Mouse (Mus musculus): ENCODE measurements around the gene Tex14. TPM values are rescaled to one million over a fixed set of nuclear protein-coding genes. Genes with fewer than 3 reads are reported as not detected.
"Not testable (repeated sequence)": the region's sequence is repeated elsewhere in the genome, so short reads cannot be mapped to it uniquely, and the experiment has no call there.

Gene Tex14
- polyA plus RNA-seq, 1 experiment from 2014 or later: 0.65 TPM

DNA sequence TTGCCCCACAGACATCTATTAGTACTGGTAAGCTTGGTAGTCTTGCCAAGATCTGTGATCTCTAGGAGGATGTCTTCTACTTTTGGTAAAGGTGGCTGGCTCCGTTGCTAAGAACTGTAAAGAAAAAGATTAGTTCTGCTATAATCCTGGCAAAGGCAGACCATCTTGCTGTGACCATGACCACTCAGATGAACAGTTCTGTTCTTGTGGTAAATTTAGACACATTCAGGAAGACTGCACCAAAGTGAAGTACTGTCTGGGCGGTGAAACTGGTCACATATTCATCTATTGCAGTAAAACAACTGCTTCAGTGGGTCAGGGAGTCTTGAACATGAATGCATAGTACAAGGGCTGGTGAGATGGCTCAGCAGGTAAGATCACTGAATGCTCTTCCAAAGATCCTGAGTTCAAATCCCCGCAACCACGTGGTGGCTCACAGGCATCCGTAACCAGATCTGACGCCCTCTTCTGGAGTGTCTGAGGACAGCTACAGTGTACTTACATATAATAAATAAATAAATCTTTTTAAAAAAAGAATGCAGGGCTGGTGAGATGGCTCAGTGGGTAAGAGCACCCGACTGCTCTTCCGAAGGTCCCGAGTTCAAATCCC is 63.9 kb downstream of the Tex14 start:
- H3K4me3 ChIP-seq (replicated peaks): no peak overlapping the region
- peak overlapping the region; percentile 40; the same call in 1 of the 2 replicates for H3K4me2 ChIP-seq
- no peaks in the 10 kb centered on the region for H3K36me3 ChIP-seq
- no peak overlapping the region for H3K9ac ChIP-seq
- WGBS: 78% methylated on average over 9 of the region's 9 CpGs
- 0 out of 2 replicates have a peak overlapping the region, but pooled peaks have one; percentile 43 for H3K27ac ChIP-seq
- H3K27me3 ChIP-seq: no peaks in the 10 kb centered on the region
- H3K9me3 ChIP-seq (replicated peaks): no peaks in the 10 kb centered on the region
- peaks cover 19% of the 10 kb centered on the region for H3K4me1 ChIP-seq
- no peak for ATAC-seq (replicated peaks; ENCODE audit: low FRiP score)

DNA sequence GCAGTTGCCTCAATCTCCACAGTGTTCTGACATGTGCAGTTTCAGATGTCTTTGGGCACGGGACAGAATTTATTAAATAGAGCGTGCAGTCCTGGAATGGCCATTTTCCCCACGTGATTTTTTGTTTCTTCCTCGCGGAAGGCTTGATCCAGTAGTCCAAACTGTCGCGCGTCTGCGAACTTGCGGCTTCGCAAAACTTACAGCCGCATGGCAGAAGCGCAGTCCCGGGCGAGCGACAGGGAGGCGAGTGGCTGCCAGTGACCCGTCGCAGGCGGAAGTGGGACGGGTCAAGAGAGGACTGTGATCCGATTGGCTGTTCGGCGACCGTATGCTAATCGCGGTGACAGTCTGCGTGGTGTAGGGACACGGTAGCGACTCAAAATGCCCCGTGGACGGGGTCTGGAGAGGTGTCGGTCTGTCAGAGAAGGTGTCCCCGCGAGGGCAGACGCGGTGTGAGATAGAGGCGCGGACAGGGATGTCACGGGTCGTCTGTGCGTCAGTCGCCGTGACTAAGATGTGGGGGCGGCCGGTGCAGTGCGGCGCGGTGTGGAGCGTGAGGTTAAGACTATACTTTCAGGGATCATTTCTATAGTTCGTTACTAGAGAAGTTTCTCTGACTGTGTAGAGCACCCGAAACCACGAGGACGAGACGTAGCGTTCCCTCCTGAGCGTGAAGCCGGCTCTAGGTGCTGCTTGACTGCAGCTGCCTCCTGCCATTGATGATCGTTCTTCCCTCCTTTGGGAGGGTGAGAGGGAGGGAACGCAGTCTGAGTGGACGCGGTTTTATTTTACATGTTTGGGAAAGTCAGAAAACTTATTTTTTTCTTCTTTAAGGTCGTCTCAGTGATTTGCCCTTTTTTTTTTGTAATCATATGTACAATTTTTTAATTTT is 66.2 kb downstream of the Tex14 start:
- not testable (repeated sequence) for H3K27me3 ChIP-seq; H3K36me3 ChIP-seq; H3K9me3 ChIP-seq (replicated peaks)
- under 1% methylated on average over 32 of the region's 63 CpGs for WGBS
- Histone ChIP-seq H3K4me3 (replicated peaks) (peak overlapping the region; percentile 40), H3K27ac (peak overlapping the region; percentile 61; the same call in 1 of the 2 replicates), H3K4me2 (peak overlapping the region; percentile 69), H3K9ac (peak overlapping the region; percentile 37), H3K4me1 (peaks cover 19% of the 10 kb centered on the region)
- peak; percentile 99 for ATAC-seq (replicated peaks; ENCODE audit: low FRiP score)

DNA sequence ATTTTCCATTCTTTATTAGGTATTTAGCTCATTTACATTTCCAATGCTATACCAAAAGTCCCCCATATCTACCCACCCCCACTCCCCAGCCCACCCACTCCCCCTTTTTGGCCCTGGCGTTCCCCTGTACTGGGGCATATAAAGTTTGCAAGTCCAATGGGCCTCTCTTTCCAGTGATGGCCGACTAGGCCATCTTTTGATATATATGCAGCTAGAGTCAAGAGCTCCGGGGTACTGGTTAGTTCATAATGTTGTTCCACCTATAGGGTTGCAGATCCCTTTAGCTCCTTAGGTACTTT is 66.8 kb downstream of the Tex14 start:
- not testable (repeated sequence) for H3K36me3 ChIP-seq; H3K9ac ChIP-seq; H3K9me3 ChIP-seq (replicated peaks); H3K4me2 ChIP-seq; H3K27ac ChIP-seq; H3K4me3 ChIP-seq (replicated peaks); H3K27me3 ChIP-seq
- 0% methylated on average over 2 of the region's 3 CpGs for WGBS
- peaks cover 19% of the 10 kb centered on the region for H3K4me1 ChIP-seq
- ATAC-seq (replicated peaks; ENCODE audit: low FRiP score): peak; percentile 26; the same call in 1 of the 2 replicates

DNA sequence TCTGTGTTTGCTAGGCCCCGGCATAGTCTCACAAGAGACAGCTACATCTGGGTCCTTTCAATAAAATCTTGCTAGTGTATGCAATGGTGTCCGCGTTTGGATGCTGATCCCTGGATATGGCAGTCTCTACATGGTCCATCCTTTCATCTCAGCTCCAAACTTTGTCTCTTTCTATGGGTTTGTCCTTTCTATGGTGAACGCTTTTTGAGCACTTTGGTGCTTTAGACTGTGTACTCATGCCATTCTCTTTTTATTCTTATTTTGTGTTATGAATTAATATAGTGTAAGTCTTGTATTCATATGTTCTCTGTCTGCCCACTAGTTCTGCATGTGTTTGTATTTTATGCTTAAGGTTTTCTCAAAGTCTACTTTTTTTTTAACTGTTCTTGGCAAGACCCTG is 67.2 kb downstream of the Tex14 start:
- H3K27me3 ChIP-seq; H3K36me3 ChIP-seq; H3K9me3 ChIP-seq (replicated peaks); H3K4me3 ChIP-seq (replicated peaks); ATAC-seq (replicated peaks; ENCODE audit: low FRiP score); H3K4me2 ChIP-seq; H3K9ac ChIP-seq: not testable (repeated sequence)
- 20% methylated on average over 4 of the region's 4 CpGs for WGBS
- Histone ChIP-seq H3K4me1 (peaks cover 19% of the 10 kb centered on the region), H3K27ac (0 out of 2 replicates have a peak overlapping the region, but pooled peaks have one; percentile 27)

DNA sequence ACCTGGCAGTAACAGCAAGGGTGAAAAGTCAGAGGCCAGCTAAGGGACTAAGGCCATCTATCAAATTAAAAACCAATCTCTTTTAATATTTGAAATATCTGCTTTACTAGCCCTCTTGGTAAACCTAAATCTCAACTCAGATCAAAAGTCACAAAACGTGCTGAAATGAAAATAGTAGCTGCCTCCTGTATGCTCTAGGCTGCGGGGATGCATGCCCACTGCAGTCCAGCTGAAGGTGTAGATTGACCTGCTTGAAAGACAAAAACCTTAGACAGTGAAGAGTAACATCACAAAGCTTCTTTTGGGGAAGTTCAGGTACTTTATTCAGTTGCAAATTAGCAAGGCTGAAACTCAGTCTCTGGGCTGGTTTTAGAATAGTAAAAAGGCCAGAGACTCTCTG is 74.3 kb downstream of the Tex14 start:
- H3K36me3 ChIP-seq; H3K4me3 ChIP-seq (replicated peaks); ATAC-seq (replicated peaks; ENCODE audit: low FRiP score); H3K4me1 ChIP-seq; H3K9me3 ChIP-seq (replicated peaks); H3K27me3 ChIP-seq; H3K9ac ChIP-seq; H3K4me2 ChIP-seq; H3K27ac ChIP-seq: not testable (repeated sequence)
- WGBS: 77% methylated on average over 2 of the region's 2 CpGs

DNA sequence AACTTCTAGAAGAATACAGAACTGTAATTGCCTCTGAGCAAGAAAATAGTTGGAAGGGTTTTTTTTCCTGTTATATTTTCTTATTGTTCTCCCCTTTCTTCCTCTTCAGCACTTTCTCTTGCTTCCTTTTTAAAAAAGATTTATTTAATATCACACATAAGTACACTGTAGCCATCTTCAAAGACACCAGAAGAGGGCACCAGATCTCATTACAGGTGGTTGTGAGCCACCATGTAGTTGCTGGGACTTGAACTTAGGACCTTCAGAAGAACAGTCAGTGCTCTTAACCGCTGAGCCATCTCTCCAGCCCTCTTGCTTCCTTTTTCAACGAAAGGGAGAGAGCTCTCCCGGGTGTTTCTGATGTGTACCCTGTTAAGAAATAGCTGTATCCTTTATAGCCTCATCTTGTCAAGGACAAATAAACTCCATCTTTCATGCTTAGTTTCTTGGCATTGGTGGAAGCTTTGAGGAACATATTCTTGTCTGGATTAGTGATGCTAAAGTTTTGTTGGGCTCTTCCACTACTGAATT is 79.0 kb downstream of the Tex14 start:
- H3K36me3 ChIP-seq: no peaks in the 10 kb centered on the region
- H3K9me3 ChIP-seq (replicated peaks): no peaks in the 10 kb centered on the region
- 73% methylated on average over 3 of the region's 3 CpGs for WGBS
- no peak for ATAC-seq (replicated peaks; ENCODE audit: low FRiP score)
- no peak overlapping the region for H3K27ac ChIP-seq
- 0 out of 2 replicates have a peak, but pooled peaks cover 3% of the 10 kb centered on the region for H3K4me1 ChIP-seq
- H3K27me3 ChIP-seq: no peaks in the 10 kb centered on the region
- H3K9ac ChIP-seq: no peak overlapping the region
- no peak overlapping the region for H3K4me3 ChIP-seq (replicated peaks)
- no peak overlapping the region for H3K4me2 ChIP-seq

DNA sequence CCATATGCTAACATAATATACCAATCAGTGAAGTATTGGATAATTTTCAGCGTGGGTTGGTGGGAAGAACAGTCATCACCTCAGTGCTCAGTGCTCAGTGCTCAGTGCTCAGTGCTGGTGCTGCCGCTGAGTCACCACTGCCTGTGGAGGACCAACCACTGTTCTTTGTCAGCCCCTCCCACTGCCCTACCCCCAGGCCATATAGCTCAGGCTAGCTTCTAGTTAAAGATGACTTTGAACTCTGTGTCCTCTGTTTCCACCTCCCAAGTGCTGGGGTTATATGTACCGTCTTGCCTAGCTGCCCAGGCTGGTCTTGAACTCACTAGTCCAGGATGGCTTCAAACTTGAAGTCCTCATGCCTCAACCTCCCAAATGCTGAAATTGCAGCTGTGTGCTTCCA is 84.1 kb downstream of the Tex14 start:
- 84% methylated on average over 3 of the region's 3 CpGs for WGBS
- no peak overlapping the region for H3K27ac ChIP-seq
- no peak for ATAC-seq (replicated peaks; ENCODE audit: low FRiP score)

DNA sequence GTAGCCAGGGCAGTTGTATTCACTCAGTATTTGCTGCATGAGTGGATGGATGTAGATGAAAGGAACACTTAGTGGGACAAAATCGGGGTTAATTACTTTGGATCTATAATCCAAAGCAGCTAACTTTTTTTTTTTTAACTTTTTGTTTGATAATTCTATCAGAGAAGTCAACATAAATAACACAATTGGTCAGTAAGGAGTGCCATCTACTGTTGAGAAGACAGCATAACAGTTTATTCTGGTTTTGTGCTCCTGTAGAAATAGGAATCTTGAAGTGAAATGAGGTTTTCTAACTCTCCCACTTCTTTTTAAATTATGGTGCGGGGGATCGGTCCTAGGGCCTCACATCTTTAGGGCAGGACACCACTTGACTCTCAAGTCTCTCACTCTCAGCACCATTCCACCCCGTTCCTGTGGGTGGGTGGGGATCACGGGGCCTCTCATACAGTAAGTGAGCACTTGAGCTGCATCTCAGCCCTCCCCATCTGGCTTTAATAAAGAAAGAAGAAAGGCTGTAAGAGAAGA is 99.9 kb downstream of the Tex14 start:
- Histone ChIP-seq H3K27ac (no peak overlapping the region), H3K4me2 (no peak overlapping the region), H3K9me3 (replicated peaks) (no peaks in the 10 kb centered on the region), H3K36me3 (no peaks in the 10 kb centered on the region), H3K4me1 (no peaks in the 10 kb centered on the region), H3K27me3 (no peaks in the 10 kb centered on the region), H3K9ac (no peak overlapping the region), H3K4me3 (replicated peaks) (no peak overlapping the region)
- ATAC-seq (replicated peaks; ENCODE audit: low FRiP score): no peak
- 58% methylated on average over 5 of the region's 5 CpGs for WGBS

More for the DNA sequence above, 84.1 kb downstream of the Tex14 start:
- H3K9me3 ChIP-seq (replicated peaks): no peaks in the 10 kb centered on the region
- H3K36me3 ChIP-seq: no peaks in the 10 kb centered on the region
- H3K4me2 ChIP-seq: no peak overlapping the region
- no peak overlapping the region for H3K4me3 ChIP-seq (replicated peaks)
- H3K27me3 ChIP-seq: no peaks in the 10 kb centered on the region
- H3K4me1 ChIP-seq: 0 out of 2 replicates have a peak, but pooled peaks cover 6% of the 10 kb centered on the region
- H3K9ac ChIP-seq: no peak overlapping the region

DNA sequence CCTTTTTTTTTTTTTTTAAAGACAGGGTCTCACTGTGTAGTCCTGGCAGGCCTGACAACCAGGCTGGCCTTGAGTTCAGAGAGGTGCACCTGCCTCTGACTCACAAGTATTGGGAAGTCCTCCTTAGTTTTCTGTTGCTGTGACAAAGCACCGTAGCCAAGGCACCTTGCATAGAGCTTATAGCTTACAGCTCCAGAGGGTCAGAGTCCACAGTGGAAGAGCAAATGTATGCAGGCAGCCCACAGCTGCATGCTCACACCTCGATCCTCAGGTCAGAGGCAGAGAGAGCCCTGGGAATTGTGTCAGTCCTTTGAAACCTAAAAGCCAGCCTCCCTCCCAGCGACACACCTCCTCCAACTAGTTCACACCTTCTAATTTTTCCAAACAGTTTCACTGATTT is 101.6 kb downstream of the Tex14 start:
- no peak overlapping the region for H3K4me2 ChIP-seq
- H3K27me3 ChIP-seq: no peaks in the 10 kb centered on the region
- H3K4me3 ChIP-seq (replicated peaks): no peak overlapping the region
- H3K9me3 ChIP-seq (replicated peaks): no peaks in the 10 kb centered on the region
- H3K36me3 ChIP-seq: no peaks in the 10 kb centered on the region
- H3K27ac ChIP-seq: no peak overlapping the region
- no peak overlapping the region for H3K9ac ChIP-seq
- H3K4me1 ChIP-seq: no peaks in the 10 kb centered on the region
- 53% methylated on average over 3 of the region's 3 CpGs for WGBS
- no peak for ATAC-seq (replicated peaks; ENCODE audit: low FRiP score)

DNA sequence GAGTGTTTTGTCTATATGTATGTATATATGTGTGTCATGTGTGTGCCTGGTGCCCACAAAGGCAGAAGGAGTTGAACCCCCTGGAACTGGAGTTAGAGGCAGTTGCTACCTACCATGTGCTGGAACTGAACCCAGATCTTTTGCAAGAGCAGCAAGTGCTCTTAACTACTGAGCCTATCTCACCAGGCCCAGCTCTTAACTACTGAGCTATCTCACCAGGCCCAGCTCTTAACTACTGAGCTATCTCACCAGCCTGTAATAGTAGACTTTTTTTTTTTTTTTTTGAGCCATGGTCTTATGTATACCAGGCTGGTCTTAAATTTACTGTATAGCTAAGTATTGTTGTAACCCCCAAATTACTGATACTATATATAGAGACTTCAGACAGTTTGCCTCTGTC is 102.2 kb downstream of the Tex14 start:
- H3K9ac ChIP-seq: no peak overlapping the region
- no peaks in the 10 kb centered on the region for H3K9me3 ChIP-seq (replicated peaks)
- H3K4me2 ChIP-seq: no peak overlapping the region
- H3K4me1 ChIP-seq: no peaks in the 10 kb centered on the region
- no peak overlapping the region for H3K4me3 ChIP-seq (replicated peaks)
- no peaks in the 10 kb centered on the region for H3K27me3 ChIP-seq
- no peaks in the 10 kb centered on the region for H3K36me3 ChIP-seq
- H3K27ac ChIP-seq: no peak overlapping the region
- no peak for ATAC-seq (replicated peaks; ENCODE audit: low FRiP score)

DNA sequence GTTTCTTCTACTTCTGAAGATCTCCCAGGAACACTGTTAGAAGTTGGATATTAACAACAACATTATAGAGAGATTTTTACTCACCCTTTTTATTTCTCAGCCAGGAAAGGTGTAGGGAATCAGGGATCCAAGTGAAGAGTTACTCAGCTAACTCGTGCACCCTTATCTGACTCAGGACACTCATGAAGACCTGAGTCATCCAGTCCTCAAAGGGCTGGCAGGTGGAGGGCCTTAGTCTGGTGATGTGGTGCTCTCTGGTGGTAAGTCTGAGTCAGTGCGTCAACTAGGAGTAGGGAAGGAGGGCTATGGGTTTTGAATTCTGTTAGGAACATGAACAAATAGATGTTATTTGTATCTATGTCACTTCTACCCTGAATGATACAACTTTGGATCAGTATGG is 114.4 kb downstream of the Tex14 start:
- Histone ChIP-seq H3K9ac (no peak overlapping the region), H3K4me3 (replicated peaks) (no peak overlapping the region), H3K4me2 (no peak overlapping the region), H3K27me3 (no peaks in the 10 kb centered on the region), H3K27ac (no peak overlapping the region), H3K4me1 (no peaks in the 10 kb centered on the region), H3K36me3 (no peaks in the 10 kb centered on the region), H3K9me3 (replicated peaks) (no peaks in the 10 kb centered on the region)
- WGBS: 11% methylated on average over 2 of the region's 2 CpGs
- no peak for ATAC-seq (replicated peaks; ENCODE audit: low FRiP score)

DNA sequence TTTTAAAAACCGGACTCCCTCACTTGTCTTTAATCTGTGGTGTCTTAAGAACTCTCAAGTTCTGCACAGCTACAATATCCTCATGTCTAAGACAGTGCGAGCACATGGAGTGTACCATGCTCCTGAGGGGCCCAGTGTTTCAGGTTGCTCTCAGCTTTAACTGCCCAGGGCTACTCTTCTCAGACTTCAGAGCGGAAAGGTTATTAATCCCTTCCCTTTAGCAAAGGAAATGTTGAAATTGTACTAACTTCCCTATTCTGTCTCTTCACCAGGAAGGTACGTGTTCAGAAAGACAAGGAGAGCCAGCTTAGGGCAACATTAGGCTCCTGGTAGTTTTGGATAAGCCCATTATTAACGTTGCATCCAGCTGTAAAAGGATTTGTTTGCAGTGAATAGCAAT is 118.6 kb downstream of the Tex14 start:
- H3K4me3 ChIP-seq (replicated peaks): no peak overlapping the region
- no peak overlapping the region for H3K4me2 ChIP-seq
- H3K36me3 ChIP-seq: no peaks in the 10 kb centered on the region
- H3K9me3 ChIP-seq (replicated peaks): no peaks in the 10 kb centered on the region
- no peak overlapping the region for H3K27ac ChIP-seq
- no peaks in the 10 kb centered on the region for H3K4me1 ChIP-seq
- WGBS: 73% methylated on average over 5 of the region's 5 CpGs
- H3K27me3 ChIP-seq: no peaks in the 10 kb centered on the region
- ATAC-seq (replicated peaks; ENCODE audit: low FRiP score): no peak
- no peak overlapping the region for H3K9ac ChIP-seq

Measured in kidney, embryonic 15.5 days (tissue).